Mouse (Mus musculus) myocyte (in vitro differentiated cells): Measurements from ENCODE around the gene Dyrk3.

Source experiments
- CEBPB ChIP-seq: IDR thresholded peaks from 2 replicates; pipeline ENCODE4 v1.6.1; 2011; ENCODE audit warnings: mild to moderate bottlenecking, moderate library complexity; ENCODE audit not compliant: poor library complexity, insufficient read depth, severe bottlenecking
- E2F4 ChIP-seq: IDR thresholded peaks from one replicate; pipeline ENCODE4 v1.6.1; 2011; ENCODE audit warnings: mild to moderate bottlenecking, control low read depth, moderate library complexity; ENCODE audit not compliant: insufficient read depth
- MYOD1 ChIP-seq, 3 experiments: IDR thresholded peaks; one replicate each; pipeline ENCODE4 v1.6.1; 2011; ENCODE audit warnings: control low read depth in 2 of 3, low read depth in 2 of 3, mild to moderate bottlenecking in 2 of 3, moderate library complexity in 1 of 3; ENCODE audit not compliant: insufficient read length in 2 of 3, control insufficient read depth in 1 of 3
- MYOG ChIP-seq, 3 experiments: IDR thresholded peaks; one replicate each; pipeline ENCODE4 v1.6.1; 2011; ENCODE audit warnings: control low read depth in 2 of 3, low read depth in 2 of 3, mild to moderate bottlenecking in 2 of 3; ENCODE audit not compliant: insufficient read length in 2 of 3, control insufficient read depth in 1 of 3, insufficient read depth in 1 of 3
- POLR2A ChIP-seq: IDR thresholded peaks from one replicate; pipeline ENCODE4 v1.6.1; 2011; ENCODE audit warnings: low read depth, mild to moderate bottlenecking, control low read depth, moderate library complexity; ENCODE audit not compliant: insufficient read length
- POLR2AphosphoS2 ChIP-seq: IDR thresholded peaks from one replicate; pipeline ENCODE4 v1.6.1; 2011; ENCODE audit warnings: low read depth, control low read depth; ENCODE audit not compliant: insufficient read length
- REST ChIP-seq: IDR thresholded peaks from one replicate; pipeline ENCODE4 v1.6.1; 2011; ENCODE audit warnings: mild to moderate bottlenecking, control low read depth, moderate library complexity; ENCODE audit not compliant: insufficient read depth, insufficient read length
- TCF12 ChIP-seq: IDR thresholded peaks from one replicate; pipeline ENCODE4 v1.6.1; 2011; ENCODE audit warnings: mild to moderate bottlenecking, control low read depth; ENCODE audit not compliant: poor library complexity, insufficient read depth, severe bottlenecking
- USF1 ChIP-seq: IDR thresholded peaks from one replicate; pipeline ENCODE4 v1.6.1; 2011; ENCODE audit warnings: low read depth, mild to moderate bottlenecking, control low read depth, moderate library complexity

- TF ChIP-seq E2F4 (no peak), MYOD1 (IDR thresholded peaks at IDR 0.05; ENCODE audit: control insufficient read depth in 1 of 3, insufficient read length in 2 of 3, low read depth in 2 of 3) (no peak), TCF12 (no peak), POLR2A (no peak), USF1 (no peak), CEBPB (no peak), REST (no peak), MYOG (IDR thresholded peaks at IDR 0.05; ENCODE audit: control insufficient read depth in 1 of 3, insufficient read depth in 1 of 3, insufficient read length in 2 of 3, low read depth in 2 of 3) (no peak), POLR2AphosphoS2 (no peak)
Measured at GRCm38 (mm10) chr1:131146181-131146614, 8.1 kb upstream of the Dyrk3 start.
